Mouse (Mus musculus): ENCODE data around the gene Nfkb2.
A peak's percentile ranks its signal among the peaks of the same experiment; 100 is the strongest.

Gene Nfkb2

DNA sequence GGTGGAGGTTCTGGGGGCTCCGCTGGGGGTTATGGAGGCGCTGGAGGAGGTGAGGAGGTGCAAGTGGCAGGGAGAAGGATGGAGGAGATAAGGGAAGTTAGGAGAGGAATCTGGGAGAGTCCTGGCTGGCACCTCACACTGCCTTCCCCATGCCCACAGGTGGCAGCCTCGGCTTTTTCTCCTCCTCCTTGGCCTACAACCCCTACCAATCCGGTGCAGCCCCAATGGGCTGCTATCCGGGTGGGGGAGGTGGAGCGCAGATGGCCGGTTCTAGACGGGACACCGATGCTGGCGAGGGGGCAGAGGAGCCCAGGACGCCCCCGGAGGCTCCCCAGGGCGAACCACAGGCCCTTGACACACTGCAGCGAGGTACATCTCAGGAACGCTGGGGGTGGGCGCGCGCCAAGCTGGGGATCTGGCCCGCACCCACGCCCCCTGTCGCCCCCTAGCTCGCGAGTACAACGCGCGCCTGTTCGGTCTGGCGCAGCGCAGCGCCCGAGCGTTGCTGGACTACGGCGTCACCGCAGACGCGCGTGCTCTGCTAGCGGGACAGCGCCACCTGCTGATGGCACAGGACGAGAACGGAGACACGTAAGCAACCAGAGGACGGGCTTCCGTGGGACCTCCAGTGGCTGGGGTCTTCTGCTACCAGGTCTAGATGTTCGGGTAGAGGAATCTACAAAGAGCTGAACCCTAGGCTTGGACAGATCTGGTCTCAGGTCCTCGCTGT, 4.8 kb downstream of the Nfkb2 start:
- peak; percentile 96 for DNase-seq (ENCODE audit: low read depth, low spot score)

DNA sequence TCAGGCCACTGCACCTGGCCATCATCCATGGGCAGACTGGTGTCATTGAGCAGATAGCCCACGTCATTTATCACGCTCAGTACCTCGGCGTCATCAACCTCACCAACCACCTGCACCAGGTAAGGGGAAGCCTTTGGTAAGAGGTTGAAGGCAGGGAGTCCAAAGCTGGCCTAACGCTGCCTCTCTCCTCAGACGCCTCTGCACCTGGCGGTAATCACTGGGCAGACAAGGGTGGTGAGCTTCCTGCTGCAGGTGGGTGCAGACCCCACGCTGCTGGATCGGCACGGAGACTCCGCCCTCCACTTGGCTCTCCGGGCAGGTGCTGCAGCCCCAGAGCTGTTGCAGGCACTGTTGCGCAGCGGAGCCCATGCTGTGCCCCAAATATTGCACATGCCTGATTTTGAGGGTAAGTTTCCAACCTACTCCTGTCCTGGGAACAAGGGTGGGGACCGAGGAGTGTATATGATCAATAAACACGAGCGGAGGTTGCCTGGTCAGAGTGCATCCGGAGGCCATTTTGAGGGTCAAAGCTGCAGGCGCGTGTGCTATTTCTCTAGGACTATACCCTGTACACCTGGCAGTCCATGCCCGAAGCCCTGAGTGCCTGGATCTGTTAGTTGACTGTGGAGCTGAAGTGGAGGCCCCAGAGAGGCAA, 5.7 kb downstream of the Nfkb2 start:
- DNase-seq (ENCODE audit: low read depth, low spot score): no peak

DNA sequence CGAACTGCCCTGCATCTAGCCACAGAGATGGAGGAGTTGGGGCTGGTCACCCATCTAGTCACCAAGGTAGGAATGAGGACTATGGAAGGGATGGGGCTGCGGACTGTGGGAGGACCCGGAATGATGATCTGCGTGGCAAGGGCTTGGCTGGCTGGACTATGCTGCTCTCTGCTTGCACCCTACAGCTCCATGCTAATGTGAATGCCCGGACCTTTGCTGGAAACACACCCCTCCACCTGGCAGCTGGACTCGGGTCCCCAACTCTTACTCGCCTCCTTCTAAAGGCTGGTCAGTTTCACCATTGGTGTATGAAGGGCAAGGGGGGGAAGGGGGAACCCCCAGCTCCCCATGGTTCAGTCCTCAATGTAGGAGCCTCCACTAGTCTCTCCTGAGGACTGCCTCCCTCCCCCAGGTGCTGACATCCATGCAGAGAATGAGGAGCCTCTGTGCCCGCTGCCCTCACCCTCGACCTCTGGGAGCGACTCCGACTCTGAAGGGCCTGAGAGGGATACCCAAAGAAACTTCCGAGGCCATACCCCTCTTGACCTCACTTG, 6.3 kb downstream of the Nfkb2 start:
- no peak for DNase-seq (ENCODE audit: low read depth, low spot score)

DNA sequence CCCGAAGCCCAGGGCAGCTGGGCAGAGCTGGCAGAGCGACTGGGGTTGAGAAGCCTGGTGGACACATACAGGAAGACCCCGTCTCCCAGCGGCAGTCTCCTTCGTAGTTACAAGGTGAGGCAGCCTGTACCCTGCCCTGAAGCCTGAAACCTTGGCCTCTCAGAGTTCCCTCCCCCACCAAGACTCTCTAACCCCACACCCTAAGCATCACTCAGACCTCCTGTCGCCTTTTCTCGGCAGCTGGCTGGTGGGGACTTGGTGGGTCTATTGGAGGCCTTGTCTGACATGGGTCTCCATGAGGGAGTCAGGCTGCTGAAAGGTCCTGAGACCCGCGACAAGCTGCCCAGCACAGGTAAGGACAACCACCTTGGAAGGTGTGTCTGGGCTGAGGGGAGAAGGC, 7.2 kb downstream of the Nfkb2 start:
- DNase-seq (ENCODE audit: low read depth, low spot score): no peak

DNA sequence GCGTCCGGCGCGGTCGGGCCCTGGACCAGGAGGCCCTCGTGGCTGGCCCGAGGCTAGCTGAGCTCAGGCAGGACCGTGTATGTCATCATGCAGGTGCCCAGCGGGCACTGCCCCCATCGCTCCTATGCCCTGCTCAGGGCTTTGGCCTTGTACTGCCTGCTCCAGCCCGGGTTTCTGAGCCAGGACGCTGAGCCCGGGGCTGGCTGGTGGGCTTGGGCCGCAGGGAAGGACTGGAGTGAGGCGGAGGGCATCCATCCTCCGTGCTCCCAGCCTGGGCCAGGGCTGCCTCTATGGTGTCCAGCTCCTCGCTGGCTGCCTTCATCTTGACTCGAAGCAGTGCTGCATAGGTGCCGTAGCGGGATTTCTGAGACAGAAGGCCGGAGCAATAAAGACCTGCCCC, 8.4 kb downstream of the Nfkb2 start:
- no peak for DNase-seq (ENCODE audit: low read depth, low spot score)

DNA sequence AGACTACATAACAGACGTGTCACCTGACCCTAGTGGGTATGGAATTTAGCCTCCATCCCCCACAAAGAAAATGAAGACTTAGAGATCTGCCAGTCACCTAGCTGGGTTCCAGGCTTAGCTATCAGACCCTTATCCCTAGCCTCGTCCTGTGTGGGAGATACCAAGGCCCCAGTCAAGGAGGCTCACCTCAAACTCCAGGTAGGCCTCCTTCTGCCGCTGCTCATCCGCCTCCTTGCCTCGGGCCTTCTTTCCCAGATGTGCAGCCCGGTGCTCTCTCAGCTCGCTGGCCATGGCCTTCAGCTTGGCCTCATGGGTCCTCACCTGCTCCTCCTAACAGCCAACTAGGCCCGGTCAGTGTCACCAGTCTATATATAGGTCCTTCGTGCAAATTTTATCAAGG, 9.0 kb downstream of the Nfkb2 start:
- DNase-seq (ENCODE audit: low read depth, low spot score): no peak

DNA sequence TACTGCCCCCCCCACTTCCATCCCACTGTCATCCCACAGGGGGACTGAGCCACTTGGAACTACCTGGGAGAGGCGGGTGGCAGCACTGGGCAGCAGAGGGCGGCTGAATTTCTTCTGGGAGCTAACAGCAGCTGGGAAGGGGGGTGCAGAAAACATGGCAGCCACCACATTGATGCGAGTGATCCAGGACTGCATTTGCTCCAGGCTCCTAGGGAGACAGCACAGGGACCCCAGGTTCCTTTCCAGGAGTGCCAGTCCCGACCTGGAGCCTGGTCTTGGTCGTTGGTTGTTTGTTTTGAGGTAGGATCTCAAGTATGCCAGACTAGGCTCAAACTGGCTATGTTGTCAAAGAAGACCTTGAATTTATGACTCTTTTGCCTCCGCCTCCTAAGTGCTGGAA, 9.5 kb downstream of the Nfkb2 start:
- DNase-seq (ENCODE audit: low read depth, low spot score): no peak

DNA sequence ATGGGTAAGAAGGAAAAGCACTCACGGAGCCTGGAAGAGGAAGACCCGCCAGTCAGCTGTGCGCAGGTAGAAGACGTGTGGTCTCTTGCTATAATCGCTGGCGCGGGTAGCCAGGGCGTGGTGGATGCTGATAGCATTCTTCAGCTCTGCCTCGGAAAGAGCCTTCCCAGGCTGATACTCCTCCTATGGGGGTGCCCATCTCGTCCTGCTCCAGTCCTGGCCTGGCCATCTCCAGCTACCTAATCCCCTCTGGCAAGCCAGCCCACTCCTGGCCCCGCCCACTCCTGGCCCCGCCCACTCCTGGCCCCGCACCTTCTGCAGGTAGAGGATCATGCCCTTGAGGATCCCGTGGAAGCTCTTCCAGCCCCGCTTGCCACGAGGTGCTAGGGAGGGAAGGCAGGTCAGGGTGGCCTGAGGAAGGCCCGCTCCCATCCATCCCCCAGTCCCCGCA, 10.1 kb downstream of the Nfkb2 start:
- no peak for DNase-seq (ENCODE audit: low read depth, low spot score)

DNA sequence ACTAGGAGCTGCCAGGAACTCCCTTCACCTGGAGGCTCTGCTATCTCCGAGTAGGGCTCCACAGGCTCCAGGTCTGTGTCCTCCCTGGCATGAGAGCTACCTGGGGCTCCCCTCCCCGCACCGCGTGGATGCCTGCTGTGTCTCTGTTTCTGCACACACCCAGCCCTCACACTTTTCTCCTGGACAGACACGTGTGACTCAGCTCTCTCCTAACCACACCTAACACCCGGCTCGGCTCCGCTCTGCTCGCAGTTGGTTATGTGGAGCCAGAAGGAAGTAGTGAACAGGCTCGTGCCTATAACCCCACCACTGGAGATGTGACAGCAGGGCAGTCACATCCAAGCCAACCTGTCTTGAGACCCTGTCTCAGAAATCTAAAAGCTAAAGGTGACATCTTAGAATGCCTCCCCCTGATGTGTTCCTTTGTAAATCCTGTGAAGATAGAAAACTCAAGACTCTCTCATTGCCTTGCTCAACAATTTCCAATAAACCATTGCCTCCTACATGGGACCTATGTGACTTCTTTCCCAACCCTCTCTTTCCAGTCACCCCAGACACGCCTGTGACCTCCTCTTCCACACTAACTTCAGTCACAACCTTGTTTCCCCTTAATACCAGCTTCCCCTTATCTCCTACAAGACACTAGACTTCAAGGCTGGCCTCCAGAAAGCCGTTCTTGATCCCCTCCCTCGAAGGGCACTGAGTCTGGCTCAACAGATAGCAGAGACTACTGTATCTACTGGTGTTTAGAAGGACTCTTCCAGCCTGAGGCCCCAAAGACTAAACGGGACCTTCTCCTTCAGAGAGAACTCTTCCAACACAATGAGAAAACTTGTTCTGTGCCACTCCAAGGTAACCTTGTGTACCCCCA, 11.0 kb downstream of the Nfkb2 start:
- DNase-seq (ENCODE audit: low read depth, low spot score): peak; percentile 67

DNA sequence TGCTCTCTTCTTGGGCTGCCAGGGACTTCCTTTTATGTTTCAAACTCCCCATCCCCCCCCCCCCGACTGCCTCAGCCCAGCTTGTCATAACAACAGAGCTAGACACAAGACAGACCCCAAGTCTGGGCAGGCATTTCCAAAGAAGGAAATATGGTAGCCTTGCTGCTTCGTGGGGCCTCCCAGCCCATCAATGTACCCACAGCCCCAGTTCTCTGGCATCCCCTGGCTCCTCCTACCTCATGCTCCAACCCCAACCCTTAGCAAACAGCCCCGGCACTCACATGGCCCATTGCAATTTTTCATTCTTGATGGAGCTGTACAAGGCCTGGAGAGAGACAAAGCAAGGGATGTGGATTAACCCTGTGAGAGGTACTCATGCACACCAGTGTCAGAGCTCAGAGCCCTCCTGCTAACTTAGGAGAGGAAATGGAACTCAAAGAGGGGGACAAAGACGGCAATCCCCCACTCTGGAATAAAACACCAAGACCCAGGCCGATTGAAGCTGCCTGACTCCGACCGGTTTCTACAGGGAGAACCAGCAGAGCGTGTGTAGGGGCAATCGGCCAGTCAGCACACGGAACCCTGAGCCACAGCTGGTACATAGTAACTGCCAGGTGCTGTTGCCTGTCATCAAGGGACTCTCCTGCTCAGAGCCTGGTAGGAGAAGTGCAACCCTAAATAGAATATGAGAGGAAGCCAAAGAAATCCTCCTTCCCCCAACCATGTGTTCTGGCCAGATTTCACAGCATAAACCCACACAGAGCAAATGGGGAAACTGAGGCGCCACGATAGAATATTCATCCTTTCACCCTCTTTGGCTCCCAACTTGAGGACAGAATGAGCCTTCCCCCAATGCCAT, 11.9 kb downstream of the Nfkb2 start:
- peak; percentile 54 for DNase-seq (ENCODE audit: low read depth, low spot score)

DNA sequence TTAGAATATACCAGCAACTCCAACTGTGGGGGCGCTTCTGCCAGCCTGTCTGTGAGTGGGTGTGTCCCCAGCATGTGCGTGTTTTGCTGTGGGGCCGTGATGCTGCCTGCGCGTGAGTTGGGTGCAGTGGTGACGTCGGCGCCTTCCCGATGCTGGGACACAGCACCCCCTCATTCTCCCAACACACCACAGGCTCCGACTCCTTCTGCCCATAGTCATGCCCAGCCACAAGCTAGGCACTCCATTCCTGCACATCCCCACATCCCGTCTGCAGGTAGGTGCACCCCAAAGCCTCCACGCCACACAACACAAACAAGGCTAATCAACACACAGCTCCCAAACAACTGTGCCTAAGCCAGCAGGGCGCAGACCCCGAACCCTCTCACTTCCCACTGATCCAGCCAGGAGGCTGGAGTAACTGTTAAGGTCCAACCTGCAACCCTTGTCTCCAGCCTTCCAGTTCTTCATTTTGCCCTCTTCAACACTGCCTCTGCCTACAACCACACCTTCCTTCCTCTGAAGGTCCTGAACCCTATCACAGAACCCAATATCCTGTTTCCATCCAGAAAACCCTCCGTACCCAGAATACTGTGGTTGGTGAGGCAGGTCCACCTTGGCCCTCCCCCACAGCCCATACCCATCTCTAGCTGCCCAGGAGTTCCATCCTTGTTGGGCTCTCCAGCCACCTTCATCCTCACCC, 12.9 kb downstream of the Nfkb2 start:
- peak; percentile 90 for DNase-seq (ENCODE audit: low read depth, low spot score)

DNA sequence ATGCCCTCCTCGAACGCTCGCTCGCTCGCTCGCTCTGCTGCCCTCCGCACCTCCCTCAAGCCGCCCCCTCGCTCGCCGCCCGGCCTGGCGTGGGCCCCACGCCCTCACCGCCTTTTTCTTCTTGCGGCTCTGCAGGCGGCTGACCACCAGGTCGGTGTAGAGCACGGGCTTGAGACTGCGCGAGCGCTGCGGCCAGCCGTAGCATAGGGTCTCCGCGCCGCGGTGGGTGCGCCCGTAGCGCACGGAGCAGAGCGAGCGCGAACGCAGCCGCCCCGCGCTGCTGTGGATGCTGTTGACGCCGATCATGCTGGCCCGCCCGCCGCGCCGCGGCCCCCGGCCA, 13.4 kb downstream of the Nfkb2 start:
- DNase-seq (ENCODE audit: low read depth, low spot score): no peak

DNA sequence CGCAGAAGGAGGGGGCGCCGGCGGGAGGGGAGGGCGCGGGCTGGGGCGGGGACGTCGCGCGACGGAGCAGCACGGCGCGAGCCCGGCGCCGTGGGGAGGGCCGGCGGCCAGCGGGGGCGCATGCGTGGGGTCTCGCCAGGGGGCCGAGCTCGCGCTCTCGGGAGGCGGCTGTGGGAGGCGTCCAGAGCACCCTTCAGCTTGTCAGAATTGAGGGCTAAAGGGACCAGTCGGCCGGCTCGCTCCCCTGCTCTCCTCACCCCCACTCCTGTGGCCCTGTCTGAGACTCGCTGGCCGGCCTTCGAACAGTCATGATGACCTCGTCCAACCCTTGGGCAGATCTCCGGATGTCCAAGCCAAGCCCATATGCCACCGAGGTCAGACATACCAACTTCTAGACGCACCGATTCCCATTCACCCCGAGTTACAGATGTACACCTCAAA, 13.9 kb downstream of the Nfkb2 start:
- peak; percentile 71 for DNase-seq (ENCODE audit: low read depth, low spot score)

DNA sequence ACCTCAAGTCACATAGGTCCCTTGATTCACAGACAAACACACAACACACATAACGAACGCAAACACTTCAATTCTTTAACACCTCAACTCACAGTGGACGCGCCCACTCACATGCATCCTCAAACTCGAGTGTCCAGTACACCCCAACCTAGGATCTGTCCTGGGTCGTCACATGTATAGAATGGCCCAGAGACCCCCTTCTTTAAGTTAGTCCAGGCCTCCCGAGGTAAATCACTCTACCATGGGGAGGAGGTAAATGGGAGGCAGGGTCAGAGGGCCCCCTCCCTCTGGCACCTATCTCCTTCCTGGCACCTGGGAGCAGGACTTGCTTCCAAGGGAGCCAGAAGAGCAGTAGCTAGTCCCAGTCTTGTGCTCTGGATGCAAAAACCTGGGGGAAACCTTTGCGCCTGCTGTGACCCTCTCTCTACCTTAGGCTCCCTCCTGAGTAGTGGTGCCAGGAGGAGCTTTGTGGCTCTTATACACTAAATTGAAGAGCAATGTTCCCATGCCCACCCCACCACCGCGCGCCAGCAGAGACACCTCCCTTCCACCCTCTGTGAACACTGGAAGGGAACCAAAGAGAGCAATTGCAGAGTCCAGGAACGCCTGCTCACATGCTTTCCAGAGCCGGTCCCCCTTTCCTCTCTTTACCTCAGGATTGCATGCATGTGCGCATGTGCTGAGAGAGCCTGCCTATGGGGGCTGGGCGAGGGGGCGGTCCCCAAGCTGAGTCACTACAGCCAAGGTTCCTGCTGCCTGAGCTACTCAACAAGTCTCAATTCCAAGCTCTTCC, 14.7 kb downstream of the Nfkb2 start:
- DNase-seq (ENCODE audit: low read depth, low spot score): peak; percentile 96

DNA sequence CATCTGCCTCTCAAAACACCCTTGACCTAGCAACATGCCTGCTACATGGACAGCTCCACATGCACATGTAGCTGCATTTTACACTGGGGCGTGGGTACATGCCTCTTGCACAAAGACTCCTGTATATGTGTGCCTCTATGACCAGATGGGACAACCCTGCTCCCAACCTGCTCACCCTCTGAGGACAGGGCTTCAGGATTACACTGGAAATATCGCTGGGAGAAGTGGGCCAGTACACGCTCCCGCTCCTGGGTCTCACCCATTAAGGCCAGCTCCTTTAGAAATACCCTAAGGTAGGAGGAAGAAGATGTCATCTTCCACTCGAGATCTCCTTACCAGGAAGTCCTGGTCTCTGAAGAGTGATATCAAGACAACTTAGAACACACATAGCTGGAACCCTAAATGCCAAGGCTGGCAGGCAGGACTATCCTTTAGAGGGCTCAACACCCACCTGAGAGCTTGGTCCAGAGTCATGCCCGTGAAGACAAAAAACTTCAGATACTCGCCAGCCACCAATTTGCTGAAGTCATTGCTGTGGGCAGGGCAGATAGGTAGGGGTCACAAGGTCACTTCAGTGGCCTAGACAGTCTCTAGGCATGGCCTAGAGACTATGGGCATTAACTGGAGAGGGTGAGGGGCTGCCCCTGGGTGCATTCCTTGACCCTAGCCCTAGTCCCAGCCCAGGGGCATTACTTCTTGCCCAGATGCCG, 16.1 kb downstream of the Nfkb2 start:
- DNase-seq (ENCODE audit: low read depth, low spot score): no peak

DNA sequence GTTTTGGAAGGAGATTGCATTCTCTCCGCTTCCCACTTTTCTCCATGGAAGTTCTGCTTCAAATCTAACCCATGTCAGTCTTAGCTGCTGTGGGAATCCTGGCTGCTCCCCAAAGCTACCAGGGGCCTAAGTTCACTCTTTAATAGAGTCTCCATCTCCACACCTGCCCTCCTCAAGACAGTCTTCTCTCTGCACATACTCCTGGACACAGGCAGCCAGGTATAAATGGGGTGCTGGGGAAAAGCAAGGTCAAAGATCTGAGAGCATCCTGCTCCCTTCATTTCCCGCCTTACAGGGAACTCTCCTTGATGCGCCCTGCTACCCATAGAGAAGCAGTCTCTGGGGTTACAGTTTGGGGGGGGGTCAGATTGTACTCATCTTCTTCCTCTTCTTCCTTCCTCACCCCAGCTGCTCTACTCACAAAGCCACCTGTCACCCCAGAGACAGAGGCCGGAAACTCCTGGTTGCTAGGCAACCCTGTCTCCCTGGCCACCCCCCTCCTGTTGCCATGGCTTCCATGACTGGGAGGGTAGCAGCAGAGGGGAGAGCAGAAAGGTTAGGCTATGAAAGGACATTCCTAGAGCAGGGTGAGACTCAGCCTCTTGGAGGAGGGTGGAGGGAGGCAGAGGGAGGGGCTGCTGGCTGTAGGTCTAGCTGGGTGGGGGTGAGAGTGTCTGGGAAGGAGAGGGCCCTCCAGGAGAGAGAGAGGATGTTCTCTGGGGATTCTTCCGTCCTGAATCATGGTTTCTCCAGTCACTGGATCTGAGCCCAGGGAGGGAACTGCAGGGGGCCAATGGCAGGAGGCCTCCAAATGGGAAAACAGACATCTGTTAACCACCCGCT, 17.2 kb downstream of the Nfkb2 start:
- peak; percentile 94 for DNase-seq (ENCODE audit: low read depth, low spot score)

DNA sequence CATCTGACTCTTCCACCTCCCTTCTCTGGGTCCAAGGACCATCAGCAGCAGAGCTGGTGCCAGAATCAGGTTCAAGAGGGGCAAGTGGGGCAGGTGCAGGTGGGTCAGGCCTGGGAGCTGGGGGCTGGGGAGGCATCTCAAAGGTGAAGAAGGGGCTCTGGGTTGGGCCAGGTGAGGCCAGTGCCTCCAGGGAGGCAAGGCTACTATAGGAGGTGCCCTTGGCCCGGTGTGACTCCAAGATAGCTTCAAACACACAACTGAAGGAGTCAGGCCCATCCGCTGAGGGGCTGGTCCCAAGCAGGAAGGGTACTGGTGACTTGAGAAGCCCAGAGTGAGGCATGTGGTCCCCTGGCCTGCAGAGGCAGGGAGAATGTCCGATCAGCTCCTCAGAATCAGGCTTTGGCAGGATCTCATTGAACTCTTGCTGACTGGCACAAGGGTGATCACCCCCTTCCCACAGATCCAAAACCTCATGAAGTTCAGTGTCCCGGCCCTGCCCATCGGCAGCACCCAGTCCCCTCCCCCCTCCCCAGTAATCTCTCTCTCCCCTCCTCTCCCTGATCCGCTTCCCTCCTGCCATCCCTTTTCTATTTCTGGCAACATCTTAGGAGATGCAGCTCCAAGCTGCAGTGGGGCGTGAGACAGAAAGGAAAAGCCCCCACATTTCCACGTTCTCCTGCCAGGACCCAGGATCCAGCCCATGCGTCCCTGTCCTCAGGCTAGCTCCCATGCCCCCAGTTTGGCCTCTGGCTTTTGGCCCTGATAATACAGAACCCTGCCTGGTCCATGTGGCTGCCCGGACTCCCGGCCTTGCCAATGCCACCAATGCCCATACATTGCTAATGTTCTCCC, 18.2 kb downstream of the Nfkb2 start:
- peak; percentile 74 for DNase-seq (ENCODE audit: low read depth, low spot score)
